Mouse (Mus musculus): Measurements from ENCODE around the gene Cdh5. TPM values are rescaled to one million over a fixed set of nuclear protein-coding genes. Genes with fewer than 3 reads are reported as not detected.

Cdh5 gene
- polyA plus RNA-seq, 1 experiment from 2014 or later: 9.1 TPM

- ATAC-seq: peak; percentile 45
- no peaks in the 10 kb centered on the region for H3K9me3 ChIP-seq (replicated peaks)
These were observed 45.5 kb downstream of the Cdh5 start for GRCm38 (mm10) chr8:104146717-104147494.

GRCm38 (mm10) chr8:104147947-104148346 lies 46.5 kb downstream of the Cdh5 start:
- ATAC-seq: no peak
- Histone ChIP-seq H3K27me3 (no peaks in the 10 kb centered on the region), H3K9ac (no peak overlapping the region), H3K27ac (no peak overlapping the region), H3K4me3 (no peak overlapping the region), H3K9me3 (replicated peaks) (no peaks in the 10 kb centered on the region), H3K36me3 (ENCODE audit: poor library complexity, severe bottlenecking) (no peaks in the 10 kb centered on the region), H3K4me1 (no peaks in the 10 kb centered on the region), H3K4me2 (no peak overlapping the region)
- WGBS: 97% methylated on average over 2 of the region's 2 CpGs

More at GRCm38 (mm10) chr8:104146717-104147494, 45.5 kb downstream of the Cdh5 start:
- Histone ChIP-seq H3K9ac (no peak overlapping the region), H3K27me3 (no peaks in the 10 kb centered on the region), H3K4me1 (no peaks in the 10 kb centered on the region), H3K36me3 (ENCODE audit: poor library complexity, severe bottlenecking) (no peaks in the 10 kb centered on the region), H3K27ac (no peak overlapping the region), H3K4me3 (no peak overlapping the region), H3K4me2 (no peak overlapping the region)
- 92% methylated on average over 15 of the region's 15 CpGs for WGBS

- H3K9me3 ChIP-seq (replicated peaks): no peaks in the 10 kb centered on the region
- H3K27ac ChIP-seq: no peak overlapping the region
- H3K4me2 ChIP-seq: no peak overlapping the region
- H3K9ac ChIP-seq: no peak overlapping the region
- H3K4me3 ChIP-seq: no peak overlapping the region
- 76% methylated on average over 5 of the region's 5 CpGs for WGBS
- H3K36me3 ChIP-seq (ENCODE audit: poor library complexity, severe bottlenecking): no peaks in the 10 kb centered on the region
- no peaks in the 10 kb centered on the region for H3K4me1 ChIP-seq
- ATAC-seq: no peak
- no peaks in the 10 kb centered on the region for H3K27me3 ChIP-seq
These were observed 59.3 kb downstream of the Cdh5 start for GRCm38 (mm10) chr8:104160731-104161130.

GRCm38 (mm10) chr8:104169461-104169860 lies 68.0 kb downstream of the Cdh5 start:
- Histone ChIP-seq H3K4me1 (peaks cover 10% of the 10 kb centered on the region), H3K4me3 (no peak overlapping the region), H3K4me2 (no peak overlapping the region), H3K36me3 (ENCODE audit: poor library complexity, severe bottlenecking) (no peaks in the 10 kb centered on the region), H3K9ac (no peak overlapping the region), H3K9me3 (replicated peaks) (no peaks in the 10 kb centered on the region), H3K27ac (no peak overlapping the region), H3K27me3 (peaks cover 43% of the 10 kb centered on the region)
- 78% methylated on average over 3 of the region's 3 CpGs for WGBS
- ATAC-seq: no peak

GRCm38 (mm10) chr8:104170118-104171049 lies 69.0 kb downstream of the Cdh5 start, which contains the start of gene Bean1:
TSS of gene Bean1 (plus strand) at chr8:104170442.
- Histone ChIP-seq H3K4me3 (peak within 1 kb of the TSS; percentile 65), H3K9ac (peak within 1 kb of the TSS; percentile 77), H3K4me2 (peak within 1 kb of the TSS; percentile 91), H3K36me3 (ENCODE audit: poor library complexity, severe bottlenecking) (no peaks in the 10 kb centered on the region), H3K27ac (no peak within 1 kb of the TSS), H3K9me3 (replicated peaks) (no peaks in the 10 kb centered on the region), H3K4me1 (peaks cover 10% of the 10 kb centered on the region), H3K27me3 (peaks cover 43% of the 10 kb centered on the region)
- WGBS: 3% methylated on average over 61 of the region's 87 CpGs
- ATAC-seq: peak; percentile 92

- no peak overlapping the region for H3K27ac ChIP-seq
- H3K4me3 ChIP-seq: peak overlapping the region; percentile 65
- H3K4me1 ChIP-seq: peaks cover 10% of the 10 kb centered on the region
- ATAC-seq: no peak; the same call in 1 of the 2 replicates
- peaks cover 43% of the 10 kb centered on the region for H3K27me3 ChIP-seq
- no peaks in the 10 kb centered on the region for H3K36me3 ChIP-seq (ENCODE audit: poor library complexity, severe bottlenecking)
- H3K4me2 ChIP-seq: peak overlapping the region; percentile 91
- 5% methylated on average over 20 of the region's 32 CpGs for WGBS
- peak overlapping the region; percentile 77 for H3K9ac ChIP-seq
- no peaks in the 10 kb centered on the region for H3K9me3 ChIP-seq (replicated peaks)
These were observed 69.7 kb downstream of the Cdh5 start for GRCm38 (mm10) chr8:104171050-104171620.

GRCm38 (mm10) chr8:104172420-104172819 lies 71.0 kb downstream of the Cdh5 start:
- no peak overlapping the region for H3K27ac ChIP-seq
- no peak overlapping the region for H3K4me3 ChIP-seq
- H3K4me2 ChIP-seq: no peak overlapping the region
- no peak overlapping the region for H3K9ac ChIP-seq
- H3K9me3 ChIP-seq (replicated peaks): no peaks in the 10 kb centered on the region
- peaks cover 43% of the 10 kb centered on the region for H3K27me3 ChIP-seq
- no peaks in the 10 kb centered on the region for H3K36me3 ChIP-seq (ENCODE audit: poor library complexity, severe bottlenecking)
- WGBS: 92% methylated on average over 6 of the region's 6 CpGs
- ATAC-seq: no peak
- peaks cover 10% of the 10 kb centered on the region for H3K4me1 ChIP-seq

- WGBS: 77% methylated on average over 8 of the region's 8 CpGs
- Histone ChIP-seq H3K4me2 (no peak overlapping the region), H3K36me3 (ENCODE audit: poor library complexity, severe bottlenecking) (no peaks in the 10 kb centered on the region), H3K27ac (no peak overlapping the region), H3K27me3 (peaks cover 27% of the 10 kb centered on the region), H3K4me1 (peaks cover 2% of the 10 kb centered on the region; the same call in 1 of the 2 replicates), H3K4me3 (no peak overlapping the region), H3K9ac (no peak overlapping the region), H3K9me3 (replicated peaks) (no peaks in the 10 kb centered on the region)
- no peak for ATAC-seq
These were observed 74.6 kb downstream of the Cdh5 start for GRCm38 (mm10) chr8:104175848-104176527.

- Histone ChIP-seq H3K4me3 (no peak overlapping the region), H3K27ac (no peak overlapping the region), H3K36me3 (ENCODE audit: poor library complexity, severe bottlenecking) (no peaks in the 10 kb centered on the region), H3K9me3 (replicated peaks) (no peaks in the 10 kb centered on the region), H3K4me1 (no peaks in the 10 kb centered on the region), H3K9ac (no peak overlapping the region), H3K4me2 (no peak overlapping the region), H3K27me3 (peaks cover 16% of the 10 kb centered on the region)
- no peak for ATAC-seq
- WGBS: 82% methylated on average over 4 of the region's 4 CpGs
These were observed 75.6 kb downstream of the Cdh5 start for GRCm38 (mm10) chr8:104177054-104177453.

- 0 out of 2 replicates have a peak, but pooled peaks cover 2% of the 10 kb centered on the region for H3K27me3 ChIP-seq
- no peak overlapping the region for H3K4me3 ChIP-seq
- no peak overlapping the region for H3K9ac ChIP-seq
- 35% methylated on average over 6 of the region's 6 CpGs for WGBS
- H3K36me3 ChIP-seq (ENCODE audit: poor library complexity, severe bottlenecking): no peaks in the 10 kb centered on the region
- H3K4me2 ChIP-seq: no peak overlapping the region
- no peak for ATAC-seq
- H3K27ac ChIP-seq: no peak overlapping the region
- no peaks in the 10 kb centered on the region for H3K9me3 ChIP-seq (replicated peaks)
- 0 out of 2 replicates have a peak, but pooled peaks cover 4% of the 10 kb centered on the region for H3K4me1 ChIP-seq
These were observed 83.5 kb downstream of the Cdh5 start for GRCm38 (mm10) chr8:104184905-104185304.

- Histone ChIP-seq H3K27me3 (0 out of 2 replicates have a peak, but pooled peaks cover 2% of the 10 kb centered on the region), H3K9ac (no peak overlapping the region), H3K36me3 (ENCODE audit: poor library complexity, severe bottlenecking) (no peaks in the 10 kb centered on the region), H3K4me3 (no peak overlapping the region), H3K4me2 (no peak overlapping the region), H3K27ac (no peak overlapping the region), H3K4me1 (0 out of 2 replicates have a peak, but pooled peaks cover 4% of the 10 kb centered on the region), H3K9me3 (replicated peaks) (no peaks in the 10 kb centered on the region)
- 87% methylated on average over 4 of the region's 4 CpGs for WGBS
- ATAC-seq: no peak
These were observed 85.4 kb downstream of the Cdh5 start for GRCm38 (mm10) chr8:104186827-104187226.

Measured in forebrain, embryonic 13.5 days (tissue).